Mouse (Mus musculus) yolk sac, embryonic 10.5 days (tissue): ENCODE data around the gene Tbx6.

ENCODE experiments used
- DNase-seq: peaks from one replicate; pipeline ENCODE4 v3.0.0-alpha.2; 2017; ENCODE audit warnings: low spot score

Gene Tbx6

DNA sequence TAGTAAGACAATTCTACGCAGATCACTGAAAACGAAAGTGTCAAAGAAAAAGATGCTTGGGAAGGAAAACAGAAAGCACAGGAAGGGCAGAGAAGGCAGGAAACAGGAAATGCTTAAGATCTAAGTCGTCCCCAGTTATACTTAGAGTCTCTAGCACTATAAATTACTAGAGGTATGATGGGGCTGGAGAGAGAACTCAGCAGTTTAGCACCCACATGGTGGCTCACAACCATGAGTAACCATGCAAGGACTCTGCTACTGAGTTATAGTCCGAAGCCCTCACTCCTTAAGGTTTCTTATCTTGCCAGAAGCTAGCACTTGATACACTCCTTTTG, 13.0 kb downstream of the Tbx6 start:
- DNase-seq = no peak

DNA sequence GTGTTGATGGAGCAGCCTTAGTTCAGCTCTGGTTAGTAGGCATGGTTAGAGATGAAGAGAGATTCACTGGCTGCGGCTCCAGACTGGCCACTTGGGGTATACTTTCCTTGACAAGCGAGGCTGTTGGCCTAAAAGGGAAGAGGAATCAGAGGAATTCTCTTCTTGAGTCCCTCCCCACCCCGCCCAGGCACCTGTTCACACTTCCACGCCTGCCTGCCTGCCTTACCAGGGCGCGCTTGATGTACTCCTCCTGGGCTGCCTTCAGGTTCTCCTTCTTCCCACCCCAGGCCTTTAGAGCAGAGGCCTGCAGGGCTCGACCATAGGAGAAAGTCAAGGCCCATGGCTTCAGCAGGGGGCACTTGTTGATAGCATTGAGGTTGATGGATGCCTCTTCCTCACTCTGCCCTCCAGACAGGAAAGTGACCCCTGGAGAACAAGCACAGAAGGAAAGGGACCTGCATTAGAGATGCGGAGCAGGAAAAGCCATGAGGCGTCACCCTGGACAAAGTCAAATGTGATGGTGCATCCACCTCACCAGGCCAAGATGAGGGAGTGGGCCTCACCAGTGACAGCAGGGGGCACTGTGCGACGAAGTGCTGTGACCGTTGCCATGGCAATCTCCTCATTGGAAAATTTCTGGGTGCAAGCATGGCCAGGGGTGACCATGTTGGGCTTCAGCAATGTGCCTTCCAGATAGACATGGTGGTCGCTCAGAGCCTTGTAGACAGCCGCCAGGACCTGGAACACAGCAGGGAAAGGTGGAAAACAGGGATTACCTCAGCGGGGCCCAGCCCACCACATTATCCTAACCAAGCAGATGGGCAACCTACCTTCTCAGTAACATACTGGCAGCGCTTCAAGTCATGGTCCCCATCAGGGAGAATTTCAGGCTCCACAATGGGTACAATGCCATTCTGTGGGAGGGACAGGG, 14.4 kb downstream of the Tbx6 start:
- no peak for DNase-seq

DNA sequence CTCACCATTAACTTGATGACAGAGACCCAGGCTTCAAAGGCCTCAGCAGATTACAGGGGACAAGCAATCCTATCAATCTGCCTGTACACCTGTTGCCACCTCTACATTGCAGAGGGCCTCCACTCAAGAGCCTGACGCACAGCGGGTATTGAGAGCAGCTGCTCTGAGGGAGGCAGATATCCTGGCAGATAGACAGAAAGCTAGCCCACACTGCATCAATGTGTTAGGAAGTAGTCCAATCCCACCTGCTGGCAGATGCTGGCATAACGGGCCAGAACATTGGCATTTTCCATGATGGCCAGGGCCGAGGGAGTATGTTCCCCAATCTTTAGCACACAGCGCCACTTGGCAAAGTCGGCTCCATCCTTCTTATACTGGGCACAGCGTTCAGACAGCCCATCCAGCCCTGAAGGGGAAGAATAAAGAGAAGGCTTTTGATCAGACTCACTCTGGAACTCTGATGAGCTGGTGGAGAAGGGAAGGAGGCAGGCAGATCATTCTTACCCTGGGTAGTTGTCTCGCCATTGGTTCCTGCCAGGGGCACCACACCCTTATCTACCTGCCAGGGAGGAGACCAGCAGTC, 15.2 kb downstream of the Tbx6 start:
- no peak for DNase-seq

DNA sequence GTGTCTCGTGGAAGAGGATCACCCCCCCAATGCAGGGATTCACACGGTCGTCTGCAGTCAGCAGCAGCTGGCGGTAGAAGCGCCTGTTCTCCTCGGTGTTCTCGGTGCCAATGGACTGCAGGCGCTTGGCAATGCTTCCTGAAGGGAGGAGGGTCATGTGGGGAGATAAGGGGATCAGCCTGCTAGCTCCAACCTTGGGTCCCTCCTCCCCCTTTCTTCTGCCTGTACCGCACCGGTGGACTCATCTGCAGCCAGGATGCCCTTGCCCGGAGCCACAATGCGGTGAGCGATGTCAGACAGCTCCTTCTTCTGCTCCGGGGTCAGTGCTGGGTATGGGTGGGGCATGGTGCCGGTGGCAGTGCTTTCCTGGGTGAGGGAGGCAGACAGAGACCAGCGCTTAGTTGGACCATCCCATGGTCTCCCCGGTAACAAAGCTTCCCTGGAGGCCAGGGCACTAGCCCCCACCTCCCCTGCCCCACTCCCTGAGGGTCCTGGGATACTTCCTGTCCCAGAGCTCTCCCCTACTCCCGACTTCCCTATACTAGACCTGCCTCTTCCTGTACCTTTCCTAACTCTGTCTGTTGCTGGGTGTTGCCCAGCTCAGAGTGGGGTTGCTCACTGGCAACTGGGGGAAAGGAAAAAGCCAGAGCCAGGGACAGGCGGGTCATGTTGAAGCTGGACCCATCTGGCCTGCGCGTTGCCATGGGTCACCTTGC, 16.3 kb downstream of the Tbx6 start, which contains the start of gene Fam57b:
Fam57b (plus strand) TSS at position 258 of the 716 bp plus-strand sequence.
- DNase-seq = no peak

DNA sequence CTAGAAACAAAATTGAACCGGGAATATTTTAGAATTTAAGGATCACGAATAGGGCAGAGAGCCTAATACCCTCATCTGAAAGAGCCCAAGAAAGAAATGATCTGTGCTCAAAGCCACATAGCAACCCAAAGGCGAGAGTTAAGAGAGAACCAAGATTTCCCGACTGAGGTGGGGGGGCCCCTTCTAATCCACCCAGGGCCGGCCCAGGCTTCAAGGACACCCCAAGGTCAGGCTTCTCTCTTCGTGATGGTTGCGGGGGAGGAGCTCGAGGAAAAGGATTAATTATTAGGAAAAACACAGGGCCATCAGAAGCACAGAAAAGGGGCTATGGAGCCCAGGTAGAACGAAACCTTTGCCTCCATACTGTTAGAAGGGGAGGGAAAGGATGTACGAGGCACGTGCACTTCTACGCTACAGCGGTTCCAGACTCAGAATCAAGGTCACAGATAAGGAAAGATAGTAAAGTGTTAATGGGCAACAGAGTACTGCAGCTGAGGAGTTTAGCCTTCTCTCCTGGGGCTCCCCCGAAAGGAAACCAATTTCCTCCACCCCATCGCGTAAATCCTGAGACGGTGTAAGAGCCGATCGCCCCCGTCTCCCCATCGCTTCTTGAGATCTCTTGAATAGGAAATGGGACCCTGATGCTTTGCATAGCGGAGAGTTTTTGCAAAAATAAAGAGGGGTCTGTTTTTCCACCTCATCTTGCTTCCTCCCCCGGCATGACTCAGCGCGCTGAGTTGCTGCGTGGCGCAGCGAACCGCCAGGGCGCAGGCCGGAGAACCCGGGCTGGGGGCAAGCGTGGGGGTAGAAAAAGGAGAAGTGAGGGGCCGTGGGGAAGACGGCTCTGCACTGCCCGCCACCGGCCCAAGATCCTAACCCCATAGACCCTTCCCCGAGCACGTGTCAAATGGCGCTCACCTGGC, 17.1 kb downstream of the Tbx6 start:
- DNase-seq = no peak

DNA sequence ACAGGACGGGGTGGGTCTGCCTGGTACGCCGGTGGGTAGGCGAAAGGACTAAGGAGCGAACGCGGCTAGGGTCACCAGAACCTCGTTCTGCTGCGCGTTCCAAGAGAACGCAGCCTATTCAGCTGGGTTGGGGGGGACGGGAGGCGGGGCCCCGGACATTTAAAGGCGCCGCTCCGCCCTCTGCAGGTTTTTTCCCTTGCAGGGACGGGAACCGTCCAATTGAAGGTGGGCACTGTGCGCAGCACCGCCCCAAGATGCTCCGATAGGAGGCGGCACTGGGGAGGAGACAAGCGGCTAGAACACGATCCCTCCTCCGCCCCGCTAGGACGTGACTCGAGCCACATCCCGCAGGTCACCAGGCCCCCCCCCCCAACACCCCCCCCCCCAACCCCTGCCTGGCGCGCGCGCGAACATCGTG, 17.8 kb downstream of the Tbx6 start:
- peak; percentile 99 for DNase-seq

DNA sequence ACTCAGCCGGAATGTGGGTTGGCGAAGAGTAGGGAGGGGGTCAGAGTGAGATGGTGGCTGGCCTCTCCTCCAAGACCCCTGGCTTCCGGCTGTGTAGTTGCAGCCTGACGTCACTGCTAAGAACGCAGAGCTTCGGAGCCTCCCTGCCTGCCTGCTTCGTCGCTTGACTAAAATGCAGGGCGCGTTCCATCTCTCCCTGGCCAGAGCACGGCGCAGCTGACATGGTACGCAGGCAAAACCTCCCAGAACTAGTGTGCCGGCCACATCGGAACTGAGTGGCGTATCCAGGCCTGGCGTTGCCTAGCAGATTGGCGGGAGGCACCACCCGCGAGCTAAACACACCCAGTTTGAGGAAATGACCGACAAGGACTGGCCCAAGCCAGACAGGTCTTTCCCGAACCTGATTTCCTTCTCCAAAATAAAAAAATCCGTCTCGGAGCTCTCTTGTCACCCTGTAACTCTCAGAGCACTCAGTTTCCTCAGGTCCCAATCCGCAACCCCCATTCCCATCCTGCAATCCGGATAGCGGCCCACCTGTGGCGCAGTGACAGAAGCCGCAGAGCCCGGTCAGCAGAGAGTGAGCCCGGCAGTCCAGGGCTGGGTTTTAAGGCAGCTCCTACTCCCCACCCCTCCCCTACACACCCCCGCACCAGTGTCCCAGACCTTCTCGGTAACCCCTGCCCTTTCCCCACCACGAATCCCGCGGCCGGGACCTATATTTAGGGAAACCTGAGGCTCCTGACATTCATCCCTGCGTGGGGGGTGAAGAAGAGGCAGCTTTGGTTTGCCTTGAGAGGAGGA, 18.4 kb downstream of the Tbx6 start:
- DNase-seq = no peak

DNA sequence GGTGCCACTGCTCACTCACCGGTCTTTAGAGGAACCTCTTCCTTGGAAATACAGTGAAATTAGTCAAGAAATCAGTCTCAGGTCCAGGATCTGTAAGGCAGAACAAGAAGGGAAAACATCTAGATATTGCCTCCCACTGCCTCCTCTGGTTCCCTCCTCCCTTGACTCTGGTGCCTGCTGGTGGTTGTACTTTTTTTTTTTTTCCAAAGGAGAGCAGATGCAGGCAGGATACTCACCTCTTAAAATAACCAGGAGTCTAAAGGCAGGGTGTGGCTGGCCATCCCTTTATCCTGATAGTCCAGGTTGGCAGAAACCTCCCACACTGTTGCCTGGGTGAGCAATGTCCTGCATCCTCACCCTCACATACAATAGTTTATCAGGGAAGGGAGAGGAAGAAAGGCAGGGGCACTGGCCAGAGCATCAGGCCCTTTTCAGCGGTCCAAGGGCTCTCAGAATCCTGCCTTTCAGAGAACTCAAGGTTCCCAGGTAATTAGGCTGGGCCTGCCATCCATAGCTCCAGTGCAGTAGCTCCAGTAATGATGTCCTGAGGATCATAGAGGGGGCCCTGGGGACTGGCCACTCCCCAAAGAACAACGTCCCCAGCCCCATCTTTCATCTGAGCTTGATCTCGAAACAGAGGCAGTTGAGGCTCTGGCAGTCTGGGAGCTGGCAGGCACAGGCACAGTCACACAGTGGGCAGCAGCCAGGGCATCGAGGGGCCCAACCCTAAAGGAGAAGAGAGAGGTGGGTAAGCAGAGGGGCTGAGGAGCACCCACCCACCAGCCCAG, 19.2 kb downstream of the Tbx6 start:
- DNase-seq = no peak

DNA sequence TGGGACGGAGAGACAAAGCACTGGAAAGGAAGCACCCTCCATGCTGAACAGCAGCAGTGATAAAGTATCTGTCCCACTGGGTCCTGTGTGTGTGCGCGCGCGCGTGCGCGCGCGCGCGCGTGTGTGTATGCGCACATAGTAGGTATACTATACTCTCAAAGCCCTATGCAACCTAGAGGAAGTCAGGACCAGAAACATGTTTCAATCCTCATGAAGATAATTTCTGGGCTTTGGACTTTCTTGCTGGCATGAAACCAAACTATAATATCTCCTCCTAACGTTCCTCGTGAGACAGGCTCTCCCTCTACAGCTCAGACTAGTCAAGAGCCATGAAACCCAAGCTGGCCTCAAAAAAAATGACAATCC, 19.8 kb downstream of the Tbx6 start:
- DNase-seq = no peak

DNA sequence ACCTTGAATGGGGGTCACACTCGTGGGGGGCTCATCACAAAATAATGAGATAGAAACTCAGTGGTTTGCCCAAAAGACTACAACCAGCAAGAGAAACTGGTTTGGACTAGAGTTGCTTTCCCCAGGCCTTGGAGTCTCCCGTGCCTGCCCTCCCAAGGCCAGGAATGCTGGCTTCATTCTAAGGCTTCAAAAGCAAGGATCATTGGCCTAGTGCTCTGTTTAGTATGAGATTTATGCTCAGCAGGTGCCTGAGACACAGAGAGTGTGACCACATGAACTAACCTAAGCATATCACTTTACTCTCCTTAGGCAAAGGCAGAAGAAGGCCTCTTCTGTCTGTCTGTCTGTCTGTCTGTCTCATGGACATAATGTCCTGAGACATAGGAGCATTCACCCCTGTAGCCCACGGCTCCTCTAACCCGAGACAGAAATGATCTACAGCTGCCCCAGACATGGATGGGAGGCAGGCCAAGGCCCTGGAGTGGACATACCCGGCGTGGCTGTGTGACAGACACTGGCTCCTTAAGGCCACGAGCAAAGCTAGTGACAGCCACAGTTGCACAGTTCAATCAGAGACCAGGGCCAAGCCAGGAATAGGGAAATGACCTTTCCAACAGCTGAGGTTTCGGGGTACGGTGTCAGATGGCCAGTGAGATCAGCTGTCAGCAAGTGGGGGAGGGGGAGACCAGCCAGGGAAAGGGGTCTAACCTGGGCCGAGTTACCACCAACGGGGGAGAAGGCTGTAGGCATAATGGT, 21.0 kb downstream of the Tbx6 start:
- DNase-seq = no peak

DNA sequence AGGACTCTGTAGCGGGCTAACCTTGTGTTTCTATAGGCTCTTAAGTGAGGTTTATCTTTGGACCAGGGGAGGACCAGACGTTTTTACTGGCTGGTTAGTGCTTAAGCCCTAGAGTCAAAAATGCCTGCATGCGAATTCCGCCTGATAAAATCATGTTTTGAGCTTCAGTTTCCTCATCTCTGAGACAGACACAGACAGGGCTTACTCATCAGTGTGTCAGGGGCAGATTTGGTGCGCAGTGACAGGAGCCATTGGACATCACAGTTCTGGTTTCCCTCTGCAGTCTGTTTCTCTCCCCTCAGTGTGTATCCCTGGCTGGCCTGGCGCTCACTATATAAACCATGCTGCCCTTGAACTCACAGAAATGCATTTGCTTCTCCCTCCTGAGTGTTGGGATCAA, 21.9 kb downstream of the Tbx6 start:
- no peak for DNase-seq

DNA sequence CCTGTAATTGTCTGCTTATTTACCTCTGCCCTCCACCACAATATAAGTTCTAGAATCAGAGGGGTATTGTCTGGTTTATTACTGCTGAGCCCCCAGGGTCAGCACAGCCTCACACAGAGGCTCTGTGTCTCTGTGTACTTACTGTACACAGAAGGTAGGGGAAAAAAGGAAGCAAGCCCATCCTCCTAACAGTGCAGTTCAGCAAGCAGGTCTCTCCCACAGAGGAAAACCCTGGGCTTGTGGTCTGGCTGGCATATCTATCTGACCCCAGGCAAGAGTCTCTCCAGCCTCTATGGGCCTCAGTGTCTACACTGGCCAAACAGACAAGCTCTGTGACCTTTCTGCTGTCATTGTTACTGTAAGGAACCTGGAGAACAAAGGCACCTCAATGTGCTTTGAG, 22.5 kb downstream of the Tbx6 start:
- DNase-seq = no peak

DNA sequence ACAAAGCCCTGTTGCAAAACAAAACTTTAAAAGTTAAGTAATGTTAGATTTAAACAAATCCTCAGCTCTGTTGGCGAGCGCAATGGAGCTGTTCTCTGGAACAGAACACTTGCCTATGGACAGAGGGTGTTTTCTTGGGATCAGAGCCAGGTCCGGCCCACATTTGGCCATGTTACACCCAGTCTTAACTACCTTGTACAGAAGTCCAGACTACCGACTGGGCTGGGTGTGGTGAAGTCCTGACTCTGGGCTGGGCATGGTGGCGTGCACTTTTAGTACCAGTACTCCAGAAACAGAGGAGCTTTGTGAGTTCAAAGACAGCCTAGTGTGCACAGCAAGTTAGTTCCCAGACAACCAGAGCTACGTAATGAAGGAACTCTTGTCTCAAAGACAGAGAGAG, 25.7 kb downstream of the Tbx6 start:
- no peak for DNase-seq

DNA sequence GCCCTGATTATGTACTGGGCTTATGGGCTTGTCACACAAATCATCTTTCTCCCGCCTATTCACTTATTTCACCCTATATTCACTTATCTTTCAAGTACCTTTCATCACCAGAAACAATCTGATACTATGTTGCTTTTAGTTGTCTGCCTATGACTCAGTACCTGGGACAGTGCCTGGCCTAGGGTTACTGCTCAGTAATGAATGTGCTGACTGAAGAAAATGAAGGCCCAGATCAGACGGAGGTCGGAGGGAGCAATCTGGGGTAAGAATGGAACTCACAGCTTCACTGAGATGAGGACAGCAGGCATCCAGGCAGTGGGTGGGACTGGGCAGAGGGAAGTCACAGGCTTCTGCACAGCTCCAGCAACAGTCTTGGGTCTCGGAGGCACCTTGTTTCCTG, 26.1 kb downstream of the Tbx6 start:
- no peak for DNase-seq

DNA sequence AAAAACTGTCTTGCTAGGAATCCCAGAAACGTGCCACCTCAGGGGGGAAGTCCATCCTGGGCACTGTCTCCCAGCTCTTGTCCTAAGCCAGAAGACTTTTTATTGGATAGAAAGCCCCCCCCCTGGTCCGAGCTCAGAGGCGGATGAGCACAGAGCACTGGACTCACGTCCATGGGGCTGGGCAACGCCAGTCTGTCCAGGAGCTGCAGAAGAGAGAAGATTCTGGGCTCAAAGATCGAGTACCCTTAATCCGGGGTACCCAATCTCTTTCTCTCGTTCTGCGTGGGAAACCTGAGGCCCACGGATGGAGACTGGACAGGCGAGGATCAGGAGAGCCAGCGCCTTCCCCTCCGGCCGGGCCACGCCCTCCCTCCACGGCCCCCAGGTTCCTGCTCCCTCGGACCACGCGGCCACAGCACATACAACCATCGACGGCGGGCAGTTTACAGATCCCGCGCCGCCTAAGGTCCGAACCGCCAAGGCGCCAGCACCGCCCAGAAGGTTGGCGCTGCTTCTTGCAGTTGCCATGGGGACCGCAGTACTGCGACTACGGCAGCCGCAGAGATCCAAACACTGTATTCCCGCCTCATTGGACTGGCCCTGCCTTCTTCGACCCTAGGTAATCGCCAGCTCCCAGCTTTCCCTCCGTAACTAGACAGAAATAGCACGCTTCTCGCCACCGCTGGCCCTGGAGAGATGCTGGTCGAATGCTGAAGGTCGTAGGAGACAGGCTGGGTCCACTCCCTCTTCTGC, 27.6 kb downstream of the Tbx6 start:
- peak; percentile 89 for DNase-seq

DNA sequence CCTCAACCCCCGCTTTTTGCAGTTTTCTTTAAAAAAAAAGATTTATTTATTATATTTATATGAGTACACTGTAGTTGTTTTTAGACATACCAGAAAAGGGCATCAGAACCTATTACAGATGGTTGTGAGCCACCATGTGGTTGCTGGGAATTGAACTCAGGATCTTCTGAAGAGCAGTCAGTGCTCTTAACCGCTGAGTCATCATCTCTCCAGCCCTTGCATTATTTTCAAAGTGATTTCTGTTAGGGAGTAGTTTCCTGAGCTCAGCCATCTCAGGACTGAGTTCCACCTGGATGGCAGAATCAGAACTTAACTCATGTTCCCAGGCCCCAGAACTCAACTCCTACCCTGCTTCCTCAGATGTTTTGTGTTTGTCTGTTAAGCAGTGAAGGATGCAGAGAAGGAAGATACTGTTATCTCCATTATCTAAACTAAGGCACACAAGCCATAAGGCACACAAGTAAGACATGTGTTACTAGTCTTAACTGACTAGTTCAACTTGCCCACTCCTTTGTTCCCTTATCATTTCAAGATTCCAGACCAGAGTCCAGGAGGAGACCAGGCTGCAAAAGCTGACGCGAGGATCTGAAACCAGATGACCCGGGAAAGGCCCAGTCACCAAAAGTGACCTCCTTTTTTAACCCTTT, 28.6 kb downstream of the Tbx6 start:
- no peak for DNase-seq

DNA sequence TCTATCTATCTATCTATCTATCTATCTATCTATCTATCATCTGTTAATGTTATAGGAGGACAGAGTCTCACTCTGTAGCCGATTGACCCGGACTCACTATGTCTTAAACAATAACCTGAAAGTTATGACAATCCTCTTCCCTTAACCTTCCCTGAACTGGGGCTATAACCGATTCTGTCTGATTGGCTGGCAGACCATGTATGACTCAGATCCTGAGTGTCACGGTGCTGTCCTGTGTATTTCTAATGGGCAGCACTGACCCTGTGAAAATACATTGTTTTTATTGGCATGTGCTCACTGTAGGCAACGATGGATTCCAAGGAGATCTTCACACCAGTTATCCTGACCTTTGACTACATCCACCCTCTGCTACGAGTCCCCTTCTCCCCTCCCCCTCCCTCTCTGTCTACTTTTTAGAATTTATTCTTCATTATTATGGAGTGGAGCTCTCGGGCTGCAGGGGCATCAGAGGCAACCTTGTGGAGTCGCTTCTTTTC, 34.5 kb downstream of the Tbx6 start:
- DNase-seq = no peak

DNA sequence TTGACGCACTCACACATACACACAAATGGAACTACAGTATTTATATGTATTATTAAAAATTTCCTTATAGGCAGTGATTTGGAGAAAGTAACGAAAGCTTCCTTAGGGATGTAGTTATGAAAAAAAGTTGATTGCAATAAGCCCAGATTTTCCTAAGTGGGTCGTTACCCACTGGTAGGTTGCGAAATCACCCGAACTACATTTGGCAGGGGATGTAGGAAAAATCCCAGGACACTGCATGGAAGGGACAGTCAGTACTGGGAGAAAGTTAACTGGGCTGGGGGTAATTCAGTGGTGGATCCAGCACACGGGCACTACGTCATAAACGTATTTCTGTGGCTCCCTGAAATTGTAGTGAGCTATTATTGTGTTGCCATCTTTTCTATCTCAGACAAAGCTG, 35.2 kb downstream of the Tbx6 start:
- DNase-seq = no peak
